Mouse (Mus musculus): ENCODE results near the gene Ucma. TPM values are rescaled to one million over a fixed set of nuclear protein-coding genes. Genes with fewer than 3 reads are reported as not detected.

Ucma gene
- total RNA-seq, 1 experiment from 2014 or later = not detected

DNA sequence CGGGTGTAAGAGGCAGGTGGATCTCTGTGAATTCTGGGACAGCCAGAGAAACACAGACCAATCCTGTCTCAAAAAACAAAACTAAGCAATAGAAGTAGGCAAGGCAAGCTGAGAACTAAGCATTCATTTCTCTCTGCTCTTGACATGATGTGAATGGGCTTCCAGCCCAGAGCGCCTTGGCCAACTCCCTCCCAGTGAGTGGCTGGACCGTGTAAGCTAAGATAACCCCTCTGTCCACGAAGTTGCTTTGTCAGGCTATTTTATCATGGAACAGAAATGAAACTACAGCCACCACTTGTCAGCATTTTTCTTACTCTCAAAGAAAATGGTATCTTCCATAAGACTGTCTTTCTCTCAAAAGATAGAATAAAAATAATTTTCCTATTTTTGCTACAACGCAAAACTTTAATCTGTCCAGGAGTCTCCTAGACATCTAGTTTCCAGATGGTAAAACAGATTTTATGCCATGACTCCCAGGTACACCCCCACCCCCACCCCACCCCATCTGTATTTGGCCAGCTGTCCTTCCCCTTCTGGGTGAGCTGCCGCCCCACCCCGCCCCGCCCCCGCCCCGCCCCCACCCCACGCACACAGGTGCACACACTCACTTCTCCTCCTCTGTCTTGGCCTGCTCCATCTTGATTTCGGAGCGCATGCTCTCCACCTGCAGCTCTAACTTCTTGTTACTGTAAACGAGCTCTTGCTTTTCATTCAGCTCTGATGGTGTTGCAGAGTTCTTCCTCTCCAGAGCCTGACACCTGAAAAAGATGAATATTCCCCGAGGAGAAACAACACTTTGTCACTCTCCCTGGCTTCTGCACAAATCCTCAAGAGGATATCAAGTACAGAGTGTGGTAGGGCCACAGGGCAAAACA lies 57.9 kb downstream of the Ucma start:
- no peak for ATAC-seq (replicated peaks; ENCODE audit: insufficient number of reproducible peaks, low FRiP score, low TSS enrichment, poor library complexity, severe bottlenecking)

DNA sequence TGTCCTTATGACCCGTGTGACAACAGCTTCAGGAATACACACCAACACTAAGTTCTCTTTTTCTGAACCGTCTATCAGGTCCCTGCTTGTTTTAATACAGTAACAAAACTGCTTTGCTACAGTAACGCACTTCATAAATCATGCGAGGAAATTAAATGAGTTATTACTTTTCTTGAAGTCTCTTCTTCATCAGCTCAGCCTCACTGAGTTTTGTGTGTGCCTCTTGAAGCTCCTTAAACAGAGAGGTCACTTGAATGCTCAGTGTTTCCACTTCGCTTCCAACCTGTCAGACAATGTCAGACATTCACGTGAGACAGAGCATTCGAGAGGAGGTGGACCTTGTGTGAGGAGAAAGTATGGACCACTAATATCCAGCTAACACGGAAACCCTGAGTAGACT lies 58.9 kb downstream of the Ucma start:
- no peak for ATAC-seq (replicated peaks; ENCODE audit: insufficient number of reproducible peaks, low FRiP score, low TSS enrichment, poor library complexity, severe bottlenecking)

DNA sequence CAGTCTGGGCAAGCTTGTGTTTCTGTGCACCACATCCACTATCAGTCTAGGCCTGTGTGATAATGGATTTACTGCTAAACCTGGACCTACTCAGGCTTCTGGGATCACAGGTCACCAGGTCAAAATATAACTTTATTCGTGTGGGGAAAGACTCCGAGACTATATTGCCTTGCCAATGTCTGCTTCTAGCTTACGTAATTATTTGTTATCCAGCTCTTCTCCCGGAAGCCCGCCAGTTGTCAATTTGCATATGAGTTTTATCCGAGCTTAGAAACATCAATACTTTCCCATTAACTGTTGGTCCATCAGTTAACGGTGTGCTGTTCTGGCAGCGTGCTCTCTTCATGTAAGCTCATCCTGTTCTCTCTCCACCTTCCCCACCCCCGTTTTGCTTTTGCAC lies 59.3 kb downstream of the Ucma start:
- ATAC-seq (replicated peaks; ENCODE audit: insufficient number of reproducible peaks, low FRiP score, low TSS enrichment, poor library complexity, severe bottlenecking) = no peak

Other genes with a start within 250 kb of the Ucma start
- 15.1 to 23.1 TPM (median 21.2 TPM) in 3 replicates for gene Sephs1, start 94.6 kb upstream of the Ucma start, total RNA-seq (2017)
- gene Phyh, start 57.1 kb upstream of the Ucma start, total RNA-seq (2017) = 80.2 to 110 TPM (median 109 TPM) in 3 replicates
- 2.6 to 4.3 TPM (median 3.1 TPM) in 3 replicates for gene Mcm10, start 36.7 kb downstream of the Ucma start, total RNA-seq (2017)
- gene Optn, start 87.9 kb downstream of the Ucma start, total RNA-seq (2017) = 5.6 to 9.3 TPM (median 7.3 TPM) in 3 replicates
- not detected in 3 replicates for gene Ccdc3, start 161.7 kb downstream of the Ucma start, total RNA-seq (2017)

Data from monocyte, adult 5-6 weeks (primary cell).